Mouse (Mus musculus) kidney, postnatal 25 days (tissue): Measurements from ENCODE around the gene Slc4a2.

Experiments
- DNase-seq, 2 experiments: peaks; one replicate each; pipeline ENCODE4 v3.0.0; 2021; ENCODE audit warnings: mixed read lengths in 2 of 2

The Slc4a2 gene

DNA sequence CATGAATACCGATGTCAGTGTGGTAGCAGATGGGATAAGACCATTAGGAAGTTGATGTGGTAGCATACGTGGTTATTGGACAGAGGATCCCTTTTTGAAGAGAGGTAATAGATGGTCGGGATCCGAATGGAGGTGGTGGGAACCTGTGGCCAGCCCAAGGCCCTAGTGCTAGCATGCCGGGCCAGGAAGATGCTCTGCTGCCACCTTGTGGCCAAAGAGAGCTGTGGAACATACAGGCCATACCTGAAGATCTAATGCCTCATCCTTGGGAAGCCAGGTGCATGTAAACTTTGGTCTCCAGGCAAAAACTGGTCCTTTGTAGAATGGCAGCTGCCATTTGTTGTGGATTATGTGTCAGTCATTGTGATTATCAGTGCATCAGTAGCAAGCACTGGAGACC is 47.0 kb downstream of the Slc4a2 start:
- peak; percentile 85 to 91 for DNase-seq

DNA sequence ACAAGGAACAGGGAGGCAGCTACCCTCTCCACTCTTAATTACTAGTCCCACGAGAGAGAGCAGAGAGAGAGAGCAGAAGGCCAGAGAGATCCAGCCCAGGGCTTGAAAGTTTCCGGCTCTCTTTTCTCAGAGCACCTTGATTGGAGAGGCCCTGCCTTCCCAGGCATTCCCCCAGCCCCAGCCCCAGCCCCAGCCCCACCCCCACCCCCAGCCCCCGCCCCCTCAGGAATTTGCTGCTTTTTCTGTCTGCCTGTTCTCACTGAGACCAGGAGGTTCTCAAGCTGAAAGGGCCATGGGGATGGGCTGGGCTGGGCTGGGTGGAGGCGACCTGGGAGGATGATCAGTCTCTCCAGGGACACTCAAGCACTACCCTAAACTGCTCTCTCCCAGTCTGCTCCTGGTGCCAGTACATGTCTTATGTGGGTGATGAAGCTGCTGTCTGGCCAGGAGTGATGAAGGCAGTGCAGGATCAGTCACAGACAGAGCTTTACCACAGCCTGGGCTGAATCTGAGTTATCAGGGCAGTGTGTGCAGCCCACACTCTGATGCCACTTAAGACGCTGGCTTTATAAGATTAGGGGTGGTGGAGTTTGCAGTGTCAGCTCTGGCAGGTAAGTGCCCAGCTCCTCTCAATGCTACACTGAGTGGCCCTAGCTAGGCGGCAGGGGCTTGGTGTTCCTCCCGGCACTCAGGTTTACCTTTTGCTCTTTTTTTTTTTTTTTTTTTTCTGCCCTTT is 49.4 kb downstream of the Slc4a2 start:
- DNase-seq = no peak

DNA sequence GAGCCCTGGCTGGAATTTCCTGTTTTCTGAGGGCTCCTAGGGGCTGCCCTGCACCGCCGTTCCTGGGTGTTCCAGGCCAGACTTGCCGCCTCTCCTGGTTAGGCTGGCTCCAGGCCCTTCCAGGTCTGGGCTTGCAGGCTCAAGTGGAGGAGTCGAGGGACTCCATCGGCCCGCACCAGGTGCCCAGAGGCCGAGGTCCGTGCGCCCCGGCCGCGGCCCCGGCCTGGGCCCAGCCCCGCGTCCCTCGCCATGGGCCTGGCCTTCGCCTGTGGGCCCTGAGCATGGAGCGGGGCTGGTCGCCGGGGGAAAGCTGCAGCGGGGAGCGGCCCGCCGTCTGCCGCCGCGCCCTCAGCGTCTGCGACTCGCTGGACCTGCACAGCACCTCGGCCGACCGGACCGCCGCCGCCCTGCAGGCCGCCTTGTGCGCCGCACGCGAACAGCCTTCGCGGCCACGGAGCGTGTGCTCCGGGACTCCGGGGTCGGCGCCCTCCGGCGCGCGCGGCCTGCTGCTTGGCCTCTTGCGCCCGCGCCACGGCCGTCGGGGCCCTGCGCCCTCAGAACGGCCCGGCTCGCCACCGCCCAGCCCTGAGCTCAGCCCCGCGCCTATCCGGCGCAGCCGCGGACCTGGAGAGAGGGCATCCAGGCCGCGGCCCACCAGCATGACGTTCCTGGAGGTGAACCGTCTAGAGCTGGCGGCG is 50.5 kb downstream of the Slc4a2 start:
- DNase-seq = no peak

DNA sequence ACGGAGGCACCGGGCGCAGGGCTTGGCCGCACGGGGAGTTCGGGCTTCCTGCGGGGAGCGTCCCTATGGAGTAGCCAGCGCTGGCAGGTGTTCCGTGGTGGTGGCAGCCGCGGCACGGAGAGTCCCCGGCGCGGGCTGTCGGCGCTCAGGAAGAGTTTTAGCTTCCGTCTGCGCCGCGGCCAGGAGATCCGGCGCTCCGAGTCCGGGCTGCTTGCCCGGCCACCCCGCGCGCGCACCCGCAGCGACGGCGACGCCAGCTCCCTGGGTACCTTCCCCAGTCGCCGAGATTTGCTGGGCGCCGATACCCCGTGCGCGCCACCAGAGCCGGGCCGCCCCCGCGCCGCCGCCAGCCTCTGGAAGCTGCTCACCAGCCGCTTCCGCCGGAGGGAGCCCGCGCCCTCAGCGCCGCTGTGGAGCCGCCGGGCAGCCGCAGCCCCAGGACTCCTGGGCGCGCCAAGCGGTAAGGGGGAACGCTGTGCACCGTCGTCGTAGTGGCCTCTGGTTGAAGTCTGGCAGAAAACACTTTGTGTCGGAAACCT is 51.2 kb downstream of the Slc4a2 start:
- peak; percentile 27 to 72 for DNase-seq

DNA sequence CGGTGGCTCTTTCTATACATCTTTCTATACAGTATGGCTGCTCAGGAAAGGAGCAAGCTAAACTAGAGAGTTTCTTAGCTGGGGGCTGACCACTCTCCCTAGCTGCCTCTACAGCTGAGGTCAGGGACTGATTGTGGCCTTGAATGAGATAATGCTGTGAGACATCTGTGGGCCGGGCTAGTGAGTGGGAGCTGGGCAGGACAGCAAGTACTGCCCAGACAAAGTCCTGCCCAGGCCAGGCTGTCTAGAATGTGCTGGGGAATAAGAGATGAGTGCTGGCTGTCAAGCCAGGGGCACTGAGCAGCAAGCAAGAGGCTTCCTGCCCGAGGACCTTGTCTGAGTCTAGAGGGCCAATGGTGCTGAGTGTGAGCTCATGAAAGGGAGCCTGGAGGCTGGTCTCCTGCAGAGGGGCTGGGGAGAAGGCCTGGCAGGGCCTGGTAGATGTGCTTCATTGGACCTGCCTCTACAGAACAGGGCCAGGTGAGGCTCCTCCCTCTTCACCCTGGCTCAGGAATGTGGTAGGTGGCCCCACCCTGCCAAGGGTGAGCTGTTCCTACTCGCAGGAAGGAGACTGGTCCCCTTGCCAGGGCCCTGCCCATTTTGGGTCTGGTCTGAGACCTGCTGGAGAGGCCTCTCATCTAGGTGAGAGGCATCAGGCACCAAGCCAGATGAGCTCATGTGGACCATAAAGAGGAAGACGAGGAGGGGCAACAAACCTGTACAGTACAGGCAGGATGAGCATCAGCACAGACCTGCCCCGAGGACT is 52.0 kb downstream of the Slc4a2 start:
- peak; percentile 56 to 84 for DNase-seq

GRCm38 (mm10) chr5:24477909-24478308 is 54.3 kb downstream of the Slc4a2 start:
- DNase-seq = no peak

- peak; percentile 87 to 89 for DNase-seq
Measured at GRCm38 (mm10) chr5:24481647-24482046, 58.0 kb downstream of the Slc4a2 start.

- DNase-seq = peak; percentile 83 to 93
Measured at GRCm38 (mm10) chr5:24482247-24483079, 58.8 kb downstream of the Slc4a2 start.

- DNase-seq = peak; percentile 75 to 86
Measured at GRCm38 (mm10) chr5:24483326-24483725, 59.7 kb downstream of the Slc4a2 start.

DNA sequence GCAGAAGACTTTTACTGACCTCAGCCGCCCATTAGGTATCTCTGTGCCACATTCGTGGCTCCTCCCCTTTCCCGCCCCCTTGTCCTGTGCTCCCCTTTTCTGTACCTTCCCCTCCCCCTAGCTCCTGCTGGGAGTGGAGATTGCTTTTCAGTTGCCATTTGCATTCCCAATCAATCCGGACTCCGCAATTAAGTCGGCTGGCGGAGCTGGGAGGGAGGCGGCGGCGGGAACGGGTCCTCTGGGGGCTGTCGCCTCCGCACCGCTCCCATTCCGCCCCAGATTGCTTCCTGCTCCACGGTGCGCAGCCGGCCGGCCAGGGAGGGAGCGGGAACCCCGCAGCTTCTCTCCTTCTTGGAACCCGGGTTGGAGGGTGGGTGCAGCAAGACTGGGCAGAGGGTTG is 61.3 kb downstream of the Slc4a2 start:
- peak; percentile 40 to 66 for DNase-seq

DNA sequence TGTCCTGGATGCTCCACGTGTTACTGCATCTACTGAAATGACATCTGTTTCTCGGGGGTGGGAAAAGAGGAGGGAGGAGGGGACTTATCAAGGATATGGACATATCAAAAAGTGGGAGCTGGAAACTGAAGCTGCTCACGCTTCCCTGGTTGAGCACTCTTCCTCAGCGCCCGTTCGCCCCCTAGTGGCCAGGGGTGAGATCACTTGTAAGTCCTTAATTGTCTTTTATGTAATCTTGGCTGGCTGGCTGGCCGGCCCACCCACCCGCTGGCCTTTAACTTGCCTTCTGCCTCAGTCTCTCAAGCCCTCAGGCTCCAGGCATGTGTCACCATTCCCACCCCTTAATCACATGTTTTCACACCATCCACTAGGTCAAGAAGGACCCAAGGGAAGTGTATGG is 62.5 kb downstream of the Slc4a2 start:
- DNase-seq = peak; percentile 90 to 93

GRCm38 (mm10) chr5:24486738-24487137 is 63.1 kb downstream of the Slc4a2 start:
- DNase-seq = no peak

DNA sequence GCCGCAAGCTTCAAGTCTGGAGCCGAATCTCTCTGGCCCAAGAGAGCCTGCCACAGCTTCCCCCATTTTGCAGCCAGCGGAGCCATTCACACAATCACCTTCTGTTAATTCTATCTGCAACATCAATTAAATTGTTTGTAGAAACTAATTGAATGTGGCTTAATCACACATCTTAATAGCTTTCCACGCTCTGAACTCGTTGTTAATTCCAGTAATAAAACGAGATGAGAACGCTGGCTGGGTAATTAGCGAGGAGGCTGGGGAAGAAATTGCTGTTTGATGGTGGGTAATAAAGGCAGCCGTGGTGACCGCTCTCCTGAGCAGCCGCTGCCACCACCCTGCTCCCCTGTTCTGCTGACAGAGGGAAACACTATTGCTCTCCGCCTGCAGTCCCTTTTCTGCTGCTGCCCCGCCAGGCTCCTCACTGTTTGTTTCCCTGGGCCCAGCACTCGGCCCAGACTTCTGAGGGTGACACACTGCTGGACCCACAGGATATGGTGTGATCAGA is 66.8 kb downstream of the Slc4a2 start:
- no peak for DNase-seq
